Comparison of ENCODE assay signal across 8 mouse cellular contexts in genomic region chr17:69439571-69440480, GRCm38 (mm10). TPM values are rescaled to one million over a fixed set of nuclear protein-coding genes. Genes with fewer than 3 reads are reported as not detected.
DNase-seq lines count a peak whose midpoint lies in the region; ATAC-seq and TF ChIP-seq lines count a peak whose summit lies in the region.

No protein-coding gene starts in this region.

- no peak for TF ChIP-seq CTCF in gastrocnemius, adult 2 months (IDR thresholded peaks at IDR 0.05)
- TF ChIP-seq CTCF in cortical plate, adult 2 months (IDR thresholded peaks at IDR 0.05; ENCODE audit: extremely low read depth, insufficient read depth, low read length), result no peak

- H3K4me1 ChIP-seq in cortical plate, adult 2 months (ENCODE audit: control insufficient read depth, insufficient read depth, low read length), result no peaks in the 10 kb centered on the region
- peaks cover 9% of the 10 kb centered on the region; the same call in 1 of the 2 replicates for H3K4me1 ChIP-seq in midbrain, embryonic 16.5 days (ENCODE audit: control insufficient read depth, insufficient read depth, low read length)

- intact Hi-C loops in gastrocnemius, adult 2 months (cut with DNase I), result no loop called here
- intact Hi-C loops in heart, postnatal 10 days (cut with DNase I), result loop anchor here (2.0 kb wide), 2 partner anchors 21 to 57 kb away; partner anchors contain the start of gene Zbtb14

- no peak overlapping the region for H3K27ac ChIP-seq in gastrocnemius, adult 2 months
- H3K27ac ChIP-seq in cortical plate, adult 2 months (ENCODE audit: insufficient read depth, low read length), result 0 out of 2 replicates have a peak overlapping the region, but pooled peaks have one; percentile 20
- H3K27ac ChIP-seq in midbrain, embryonic 16.5 days (ENCODE audit: low read length), result no peak overlapping the region

- peak; percentile 77 for ATAC-seq in midbrain, embryonic 16.5 days

- 1% methylated on average over 49 of the region's 52 CpGs for WGBS in midbrain, embryonic 16.5 days

- no peaks in the 10 kb centered on the region for H3K9me3 ChIP-seq in midbrain, embryonic 16.5 days (replicated peaks; ENCODE audit: control insufficient read depth, low read length, poor library complexity, severe bottlenecking)

- H3K27me3 ChIP-seq in midbrain, embryonic 16.5 days (ENCODE audit: control insufficient read depth, insufficient read depth, low read depth, low read length), result peaks cover 35% of the 10 kb centered on the region

- peak overlapping the region; percentile 99 for H3K4me2 ChIP-seq in midbrain, embryonic 16.5 days (ENCODE audit: low read length)

- H3K36me3 ChIP-seq in midbrain, embryonic 16.5 days (ENCODE audit: control insufficient read depth, insufficient read depth, low read length), result no peaks in the 10 kb centered on the region

- H3K4me3 ChIP-seq in gastrocnemius, adult 2 months, result peak overlapping the region; percentile 62
- peak overlapping the region; percentile 28 for H3K4me3 ChIP-seq in cortical plate, adult 2 months (ENCODE audit: insufficient read depth, low read length)
- peak overlapping the region; percentile 69 for H3K4me3 ChIP-seq in midbrain, embryonic 16.5 days (ENCODE audit: low read depth, low read length)

- no peak for TF ChIP-seq POLR2A in cortical plate, adult 2 months (IDR thresholded peaks at IDR 0.05; ENCODE audit: extremely low read depth, insufficient read depth, low read length)

- DNase-seq in gastrocnemius, adult 2 months, result no peak
- no peak for DNase-seq in gastrocnemius, postnatal 25 days
- peak; percentile 60 for DNase-seq in ES-CJ7 (ENCODE audit: low read depth, low spot score)
- peak; percentile 11 to 12 for DNase-seq in heart, postnatal 10 days
- peak; percentile 37 to 42 for DNase-seq in layer of hippocampus, postnatal 36 days
- DNase-seq in urinary bladder, adult 18-20 months (ENCODE audit: low spot score in 2 of 2), result no peak

- H3K9ac ChIP-seq in midbrain, embryonic 16.5 days (ENCODE audit: low read depth, low read length), result peak overlapping the region; percentile 65

RNA-seq across cellular contexts. Expression of gene Akain1, which starts 0.7 kb away (rescaled TPM):
- not detected for total RNA-seq in gastrocnemius, adult 2 months (2021)
- not detected for total RNA-seq in gastrocnemius, postnatal 25 days (2021)
- polyA plus RNA-seq in cortical plate, adult 2 months (2012; rRNA removed), result 5.6 and 6.8 TPM in 2 replicates
- total RNA-seq in heart, postnatal 10 days (2021), result not detected
- total RNA-seq in layer of hippocampus, postnatal 36 days (2021), result 10 to 100 TPM; 14.7 to 16.6 TPM
- polyA plus RNA-seq in midbrain, embryonic 16.5 days (2015; fragmentation: Nextera tagmentation; extraction: Ambion mirVana), result 0.40 and 0.75 TPM in 2 replicates

RNA-seq across cellular contexts. Expression of gene Zbtb14, which starts 57.0 kb away (rescaled TPM):
- total RNA-seq in gastrocnemius, adult 2 months (2021), result 1 to 10 TPM; 8.3 to 9.1 TPM
- 1 to 10 TPM; 6.2 to 8.3 TPM for total RNA-seq in gastrocnemius, postnatal 25 days (2021)
- 16.4 and 16.7 TPM in 2 replicates for polyA plus RNA-seq in cortical plate, adult 2 months (2012; rRNA removed)
- 10 to 100 TPM; 11.1 to 14.8 TPM for total RNA-seq in heart, postnatal 10 days (2021)
- total RNA-seq in layer of hippocampus, postnatal 36 days (2021), result 10 to 100 TPM; 21.5 to 22.1 TPM
- polyA plus RNA-seq in midbrain, embryonic 16.5 days (2015; fragmentation: Nextera tagmentation; extraction: Ambion mirVana), result 32.2 and 34.9 TPM in 2 replicates

Comparison
In these comparisons a context has a peak if more than half of its experiments do, and no peak if none do; other contexts are left out.
1. DNase-seq: peak in ES-CJ7 (single experiment), heart, postnatal 10 days (2 of 2) and layer of hippocampus, postnatal 36 days (2 of 2); none in gastrocnemius, adult 2 months (single experiment), gastrocnemius, postnatal 25 days (single experiment) and urinary bladder, adult 18-20 months (0 of 2).
2. RNA of gene Akain1, which starts 0.7 kb away (total RNA-seq): 14.7 to 16.6 TPM in layer of hippocampus, postnatal 36 days; not detected in heart, postnatal 10 days, not detected in gastrocnemius, adult 2 months and not detected in gastrocnemius, postnatal 25 days; every median in the first group is over 10 times any median in the second.
3. Peak in every context shown above with its lines, with median percentiles within 50 percentile points of each other: H3K4me3 ChIP-seq.